Mouse (Mus musculus) spleen, adult 2 months (tissue): ENCODE results near the gene Olfr1201. TPM values are rescaled to one million over a fixed set of nuclear protein-coding genes. Genes with fewer than 3 reads are reported as not detected.

Experiments used
- DNase-seq, 2 experiments: peaks; one replicate each; pipeline versions ENCODE4 v3.0.0 to v3.0.0-alpha.2; 2012 to 2021; ENCODE audit warnings: low spot score in 2 of 2, low read depth in 1 of 2
- H3K27ac ChIP-seq: fragments of 200-500 bp; 2 replicates; pipeline ENCODE4 v1.5.1; 2012; ENCODE audit warnings: low read length, inconsistent platforms; ENCODE audit not compliant: insufficient read depth
- H3K27me3 ChIP-seq: fragments of 200-500 bp; 2 replicates; pipeline ENCODE4 v1.6.1; 2012; ENCODE audit warnings: mild to moderate bottlenecking, moderate library complexity, low read length, inconsistent platforms; ENCODE audit not compliant: control insufficient read depth, insufficient read depth
- H3K36me3 ChIP-seq: fragments of 200-500 bp; 2 replicates; pipeline ENCODE4 v1.6.1; 2012; ENCODE audit warnings: mild to moderate bottlenecking, low read length, inconsistent platforms; ENCODE audit not compliant: control insufficient read depth, insufficient read depth
- H3K4me1 ChIP-seq: fragments of 200-500 bp; 2 replicates; pipeline ENCODE4 v1.6.1; 2011; ENCODE audit warnings: inconsistent platforms; ENCODE audit not compliant: control insufficient read depth, insufficient read depth, insufficient read length
- H3K4me3 ChIP-seq: fragments of 200-500 bp; 2 replicates; pipeline ENCODE4 v1.5.1; 2011; ENCODE audit warnings: mild to moderate bottlenecking, inconsistent platforms; ENCODE audit not compliant: insufficient read depth, insufficient read length; ENCODE audit errors: extremely low read depth
- CTCF ChIP-seq: fragments of 200-500 bp; IDR thresholded peaks from 2 replicates; pipeline ENCODE4 v1.5.1; 2011; ENCODE audit warnings: mild to moderate bottlenecking, inconsistent platforms; ENCODE audit not compliant: insufficient read depth, insufficient read length, insufficient replicate concordance; ENCODE audit errors: extremely low read depth
- POLR2A ChIP-seq: fragments of 200-500 bp; IDR thresholded peaks from 2 replicates; pipeline ENCODE4 v1.6.1; 2011; ENCODE audit warnings: low read depth, low read length, inconsistent platforms
- WGBS: fragments of 180-500 bp; shearing (Covaris S2); methylation state at CpG from one replicate; pipeline ENCODE4 v1.1.7; 2018; 5-methylcytosine and 5-hydroxymethylcytosine counted together
- polyA plus RNA-seq: library from polyadenylated mRNA; depleted of rRNA; stranded (reverse); fragments of >200 nt; gene quantifications from 2 replicates; pipeline ENCODE4 v1.2.3, GENCODE M21; 2012; rRNA removed

Olfr1201 gene
- polyA plus RNA-seq = not detected in 2 replicates

DNA sequence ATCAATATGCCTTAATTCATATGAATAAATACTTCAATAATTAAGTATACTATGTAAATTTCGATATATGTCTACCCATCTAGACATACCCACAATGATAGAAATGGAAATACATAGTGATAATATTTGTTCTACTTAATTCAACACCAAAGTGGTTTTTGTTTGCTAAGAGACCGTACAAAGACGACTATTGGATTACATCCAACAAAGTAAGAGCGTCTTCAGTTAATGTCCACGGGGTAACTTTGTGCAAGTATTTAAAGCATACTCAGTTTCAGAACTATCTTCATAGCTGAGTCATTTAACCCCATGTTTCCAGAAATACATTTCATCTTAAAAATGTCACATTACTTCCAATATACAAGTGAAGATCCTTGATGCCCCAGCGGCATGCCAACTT, at the start of gene Olfr1201:
TSS of gene Olfr1201 (plus strand) at position 301 of the 400 bp plus-strand sequence.
- DNase-seq = no peak
- Histone ChIP-seq H3K4me3 (no peak within 1 kb of the TSS), H3K27me3 (no peaks in the 10 kb centered on the region), H3K27ac (no peak within 1 kb of the TSS), H3K36me3 (no peaks in the 10 kb centered on the region), H3K4me1 (no peaks in the 10 kb centered on the region)
- WGBS = 83% methylated on average over 6 of the region's 6 CpGs
- TF ChIP-seq CTCF (no peak), POLR2A (no peak)

GRCm38 (mm10) chr2:88743379-88743778, 49.5 kb upstream of the Olfr1201 start:
- H3K36me3 ChIP-seq = no peaks in the 10 kb centered on the region
- no peaks in the 10 kb centered on the region for H3K4me1 ChIP-seq
- H3K4me3 ChIP-seq = no peak overlapping the region
- no peak for DNase-seq
- WGBS = 79% methylated on average over 3 of the region's 3 CpGs
- no peak overlapping the region for H3K27ac ChIP-seq
- no peaks in the 10 kb centered on the region for H3K27me3 ChIP-seq
- TF ChIP-seq POLR2A = no peak
- no peak for TF ChIP-seq CTCF

GRCm38 (mm10) chr2:88751270-88751669, 41.6 kb upstream of the Olfr1201 start, which contains the start of gene Olfr1198:
Gene Olfr1198 (minus strand): TSS chr2:88751370.
- Histone ChIP-seq H3K27ac (no peak within 1 kb of the TSS), H3K4me3 (no peak within 1 kb of the TSS), H3K36me3 (no peaks in the 10 kb centered on the region), H3K4me1 (no peaks in the 10 kb centered on the region), H3K27me3 (no peaks in the 10 kb centered on the region)
- TF ChIP-seq CTCF (no peak), POLR2A (no peak)
- no peak for DNase-seq
- WGBS = 93% methylated on average over 2 of the region's 2 CpGs

DNA sequence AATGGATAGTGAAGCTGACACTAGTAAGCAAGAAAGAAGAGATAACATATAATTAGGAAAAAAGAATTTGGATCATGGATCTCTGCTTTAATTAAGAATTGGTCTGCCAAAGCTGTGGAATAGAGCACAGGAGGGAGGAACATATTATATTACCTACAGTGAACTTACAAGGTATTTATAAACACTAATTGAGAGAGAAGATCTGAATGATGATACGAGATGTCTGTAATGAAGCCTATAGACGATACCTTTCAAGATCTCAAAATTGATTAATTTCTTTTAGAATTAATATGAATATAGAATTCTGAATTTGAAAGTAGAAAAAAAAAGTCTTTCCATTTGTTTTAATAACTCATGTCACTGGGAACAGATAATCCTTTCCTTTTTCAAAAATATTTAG, 32.5 kb upstream of the Olfr1201 start, which contains the start of gene Olfr1199:
TSS of gene Olfr1199 (minus strand) at position 101 of the 400 bp plus-strand sequence.
- H3K27ac ChIP-seq = no peak within 1 kb of the TSS
- no peak for DNase-seq
- no peaks in the 10 kb centered on the region for H3K36me3 ChIP-seq
- TF ChIP-seq POLR2A (no peak), CTCF (no peak)
- no peaks in the 10 kb centered on the region for H3K4me1 ChIP-seq
- no peaks in the 10 kb centered on the region for H3K27me3 ChIP-seq
- WGBS = 88% methylated on average over 2 of the region's 2 CpGs
- H3K4me3 ChIP-seq = no peak within 1 kb of the TSS

DNA sequence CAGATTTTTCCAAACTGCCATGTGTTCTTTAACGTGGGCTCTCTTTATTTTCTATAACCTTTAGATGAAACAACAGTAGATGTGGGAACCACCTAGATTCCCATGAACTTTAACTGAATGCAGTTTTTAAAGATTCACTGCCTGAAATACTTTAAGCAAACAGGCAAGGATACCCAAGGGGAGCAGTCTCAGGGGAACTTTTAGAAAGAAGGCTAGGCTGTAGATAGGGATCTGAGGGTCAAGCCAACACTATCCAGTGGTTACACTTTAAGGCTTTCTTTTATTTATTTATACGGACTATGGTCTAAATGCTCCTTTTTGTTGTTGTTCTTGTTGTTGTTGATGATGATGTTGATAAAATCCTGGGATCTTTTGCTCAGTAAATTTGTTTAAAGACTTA, 22.4 kb upstream of the Olfr1201 start, which contains the start of gene Olfr1200:
TSS of gene Olfr1200 (minus strand) at position 101 of the 400 bp plus-strand sequence.
- Histone ChIP-seq H3K27me3 (no peaks in the 10 kb centered on the region), H3K4me3 (no peak within 1 kb of the TSS), H3K36me3 (no peaks in the 10 kb centered on the region), H3K27ac (no peak within 1 kb of the TSS), H3K4me1 (no peaks in the 10 kb centered on the region)
- WGBS = 80% methylated on average over 2 of the region's 2 CpGs
- DNase-seq = no peak
- no peak for TF ChIP-seq POLR2A
- TF ChIP-seq CTCF = no peak

GRCm38 (mm10) chr2:88814196-88814595, 21.4 kb downstream of the Olfr1201 start, which contains the start of gene Olfr1202:
Gene Olfr1202 (plus strand): TSS chr2:88814496.
- Histone ChIP-seq H3K27ac (no peak within 1 kb of the TSS), H3K27me3 (no peaks in the 10 kb centered on the region), H3K4me3 (no peak within 1 kb of the TSS), H3K36me3 (no peaks in the 10 kb centered on the region), H3K4me1 (no peaks in the 10 kb centered on the region)
- no peak for DNase-seq
- WGBS = 78% methylated on average over 1 of the region's 1 CpGs
- no peak for TF ChIP-seq CTCF
- TF ChIP-seq POLR2A = no peak

DNA sequence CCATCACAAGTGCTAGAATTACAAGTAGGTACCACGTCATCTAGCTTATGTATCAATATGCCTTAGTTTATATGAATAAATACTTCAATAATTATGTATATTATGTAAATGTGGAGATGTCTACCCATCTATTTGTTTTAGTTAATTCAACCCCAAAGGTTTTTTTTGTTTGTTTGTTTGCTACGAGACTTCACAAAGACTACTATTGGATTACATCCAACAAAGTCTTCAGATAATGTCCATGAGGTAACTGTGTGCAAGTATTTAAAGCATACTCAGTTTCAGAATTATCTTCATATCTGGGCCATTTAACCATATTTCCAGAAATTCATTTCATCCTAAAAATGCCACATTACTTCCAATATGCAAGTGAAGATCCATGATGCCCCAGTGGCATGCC, 36.6 kb downstream of the Olfr1201 start, which contains the start of gene Olfr1205:
TSS of gene Olfr1205 (plus strand) at position 301 of the 400 bp plus-strand sequence.
- no peak for TF ChIP-seq POLR2A
- TF ChIP-seq CTCF = no peak

More for the DNA sequence above, 36.6 kb downstream of the Olfr1201 start, which contains the start of gene Olfr1205:
- Histone ChIP-seq H3K4me3 (no peak within 1 kb of the TSS), H3K27me3 (no peaks in the 10 kb centered on the region), H3K36me3 (no peaks in the 10 kb centered on the region), H3K4me1 (no peaks in the 10 kb centered on the region), H3K27ac (no peak within 1 kb of the TSS)
- DNase-seq = no peak
- 85% methylated on average over 2 of the region's 2 CpGs for WGBS
